Mouse (Mus musculus) intestine, embryonic 15.5 days (tissue): ENCODE results near the gene 1700037C18Rik. TPM values are rescaled to one million over a fixed set of nuclear protein-coding genes. Genes with fewer than 3 reads are reported as not detected.

Source experiments
- ATAC-seq: fragments of 200-750 bp; cut with Nextera tagmentation; 2 replicates; pipeline ENCODE4 v1.8.0; 2017; ENCODE audit warnings: moderate TSS enrichment, moderate library complexity
- H3K27ac ChIP-seq: fragments of 300-500 bp; sonication (generic); 2 replicates; pipeline ENCODE4 v1.5.1; 2015; ENCODE audit warnings: mild to moderate bottlenecking, inconsistent platforms
- H3K27me3 ChIP-seq: fragments of 300-500 bp; sonication (generic); replicated peaks from 2 replicates; pipeline ENCODE4 v1.6.1; 2015; ENCODE audit warnings: inconsistent platforms
- H3K36me3 ChIP-seq: fragments of 300-500 bp; sonication (generic); 2 replicates; pipeline ENCODE4 v1.6.1; 2015; ENCODE audit warnings: inconsistent platforms
- H3K4me1 ChIP-seq: fragments of 300-500 bp; sonication (generic); replicated peaks from 2 replicates; pipeline ENCODE4 v1.6.1; 2015; ENCODE audit warnings: inconsistent platforms
- H3K4me2 ChIP-seq: fragments of 300-500 bp; sonication (generic); replicated peaks from 2 replicates; pipeline ENCODE4 v1.6.1; 2015; ENCODE audit warnings: mild to moderate bottlenecking, inconsistent platforms
- H3K4me3 ChIP-seq: fragments of 300-500 bp; sonication (generic); replicated peaks from 2 replicates; pipeline ENCODE4 v1.5.1; 2015; ENCODE audit warnings: inconsistent platforms
- H3K9ac ChIP-seq: fragments of 300-500 bp; sonication (generic); 2 replicates; pipeline ENCODE4 v1.6.1; 2015; ENCODE audit warnings: inconsistent platforms
- H3K9me3 ChIP-seq: fragments of 300-500 bp; sonication (generic); 2 replicates; pipeline ENCODE4 v1.6.1; 2016; ENCODE audit warnings: inconsistent platforms
- WGBS: fragments of 180-500 bp; shearing (Covaris S2); methylation state at CpG from one replicate; pipeline ENCODE4 v1.1.7; 2015; 5-methylcytosine and 5-hydroxymethylcytosine counted together
- polyA plus RNA-seq: library from polyadenylated mRNA; unstranded; fragments of >200 nt; fragmentation: Nextera tagmentation; extraction: Ambion mirVana; gene quantifications from 2 replicates; pipeline ENCODE4 v1.2.1, GENCODE M21; 2015

The 1700037C18Rik gene
- 5.0 and 6.2 TPM in 2 replicates for polyA plus RNA-seq

DNA sequence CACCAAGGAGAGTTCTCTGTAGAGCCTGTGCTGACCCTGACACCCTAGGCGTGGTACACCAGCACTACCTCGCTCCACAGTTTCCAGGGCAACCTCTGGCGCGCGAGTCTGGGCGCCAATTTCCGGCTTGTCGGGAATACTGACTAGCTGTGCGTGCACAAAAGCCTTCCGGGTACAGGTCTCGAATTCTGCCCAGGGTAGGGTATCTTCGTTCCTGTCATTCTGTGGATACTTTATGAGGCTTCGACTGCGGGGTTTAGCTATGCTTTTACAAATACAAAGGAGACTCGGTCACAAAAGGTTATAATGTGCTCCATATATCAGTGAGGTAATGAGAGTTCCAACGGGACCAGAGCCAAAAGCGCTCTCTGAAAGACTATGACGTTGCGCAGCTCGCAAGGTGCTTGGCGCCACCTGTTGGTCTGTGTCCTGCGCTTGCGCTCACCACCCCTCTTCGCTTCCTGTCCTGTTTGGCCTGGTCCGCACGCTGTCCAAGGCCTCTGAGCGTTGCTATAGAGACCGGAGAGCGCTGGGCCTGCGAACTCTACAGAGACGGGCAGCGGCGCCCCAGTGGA, at the start of gene 1700037C18Rik, which contains the start of gene Cluap1:
Gene 1700037C18Rik, minus strand, starts transcription at position 153 of the 575 bp plus-strand sequence.
Gene Cluap1, plus strand, starts transcription at position 265 of the 575 bp plus-strand sequence.
- H3K36me3 ChIP-seq: peaks cover 14% of the 10 kb centered on the region; the same call in 1 of the 2 replicates
- peak; percentile 99 for ATAC-seq

DNA sequence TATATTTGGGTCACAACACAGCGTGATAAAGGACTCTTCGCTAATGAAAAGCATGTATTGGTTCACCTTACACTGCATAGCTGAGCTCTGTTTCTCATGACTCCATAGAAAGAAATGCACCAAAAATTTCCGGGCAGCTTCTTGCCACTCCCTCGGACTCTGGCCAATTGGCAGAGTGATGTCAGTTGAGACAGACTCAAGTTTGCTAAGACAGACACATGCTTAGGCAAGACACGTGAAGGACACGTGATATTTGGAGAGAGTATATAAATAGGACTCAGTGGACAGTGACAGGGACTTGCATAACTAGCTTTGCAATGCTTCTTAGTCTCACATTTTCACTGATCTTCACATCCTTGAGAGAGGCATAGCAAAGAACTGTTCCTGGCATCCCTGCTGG, 47.9 kb upstream of the 1700037C18Rik start:
- WGBS: 82% methylated on average over 6 of the region's 6 CpGs

More for the DNA sequence above, at the start of gene 1700037C18Rik, which contains the start of gene Cluap1:
- H3K9me3 ChIP-seq: no peaks in the 10 kb centered on the region
- H3K4me3 ChIP-seq: peak within 1 kb of the TSS; percentile 57
- H3K9ac ChIP-seq: peak within 1 kb of the TSS; percentile 51
- WGBS: under 1% methylated on average over 33 of the region's 33 CpGs
- H3K27me3 ChIP-seq: no peaks in the 10 kb centered on the region
- H3K4me1 ChIP-seq: 0 out of 2 replicates have a peak, but pooled peaks cover 3% of the 10 kb centered on the region
- H3K27ac ChIP-seq: peak within 1 kb of the TSS; percentile 52
- peak within 1 kb of the TSS; percentile 78 for H3K4me2 ChIP-seq

DNA sequence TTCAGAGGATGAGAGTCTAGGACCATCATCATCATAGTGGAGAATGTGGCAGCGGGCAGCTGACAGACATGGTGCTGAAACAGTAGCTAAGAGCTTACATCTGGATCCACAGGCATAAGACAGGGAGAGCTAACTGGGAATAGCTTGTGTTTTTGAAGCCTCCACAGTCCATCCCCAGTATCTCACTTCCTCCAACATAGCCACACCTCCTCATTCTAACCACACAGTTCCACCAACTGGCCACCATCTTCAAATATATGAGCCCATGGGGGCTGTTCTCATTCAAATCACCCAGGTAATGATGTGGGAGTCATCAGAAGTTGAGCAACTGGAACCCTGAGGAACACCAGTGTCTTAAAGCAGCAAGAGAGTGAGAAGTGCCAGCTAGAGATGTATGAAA, 42.7 kb upstream of the 1700037C18Rik start:
- H3K9me3 ChIP-seq: no peaks in the 10 kb centered on the region
- no peak for ATAC-seq
- no peak overlapping the region for H3K4me3 ChIP-seq
- no peak overlapping the region for H3K4me2 ChIP-seq
- no peaks in the 10 kb centered on the region for H3K4me1 ChIP-seq
- no peaks in the 10 kb centered on the region for H3K36me3 ChIP-seq
- no peaks in the 10 kb centered on the region for H3K27me3 ChIP-seq
- H3K9ac ChIP-seq: no peak overlapping the region
- H3K27ac ChIP-seq: no peak overlapping the region
- 86% methylated on average over 1 of the region's 1 CpGs for WGBS

More for the DNA sequence above, 47.9 kb upstream of the 1700037C18Rik start:
- Histone ChIP-seq H3K27me3 (no peaks in the 10 kb centered on the region), H3K36me3 (no peaks in the 10 kb centered on the region), H3K9ac (no peak overlapping the region), H3K9me3 (no peaks in the 10 kb centered on the region), H3K4me2 (no peak overlapping the region), H3K4me1 (no peaks in the 10 kb centered on the region), H3K4me3 (no peak overlapping the region), H3K27ac (no peak overlapping the region)
- ATAC-seq: no peak

DNA sequence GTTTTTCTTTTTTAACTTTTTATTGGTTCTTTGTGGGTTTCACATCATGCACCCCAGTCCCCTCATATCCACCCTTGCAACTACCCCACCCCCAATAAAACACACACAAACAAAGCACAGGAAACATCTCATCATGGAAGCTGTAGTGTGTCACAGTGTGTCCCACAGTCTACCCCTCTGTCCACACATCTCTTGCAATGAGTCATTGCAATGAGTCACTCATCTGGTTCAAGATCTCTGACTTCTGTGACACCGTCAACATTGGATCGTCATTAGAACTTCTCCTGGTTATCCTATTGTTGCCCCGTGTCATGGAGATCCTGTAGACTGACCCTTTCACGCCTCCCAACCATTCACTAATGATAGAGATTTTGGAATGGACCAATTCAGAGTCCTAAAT, 26.2 kb upstream of the 1700037C18Rik start:
- no peak overlapping the region for H3K27ac ChIP-seq
- no peaks in the 10 kb centered on the region for H3K9me3 ChIP-seq
- H3K4me3 ChIP-seq: no peak overlapping the region
- ATAC-seq: no peak
- no peaks in the 10 kb centered on the region for H3K27me3 ChIP-seq
- H3K36me3 ChIP-seq: peaks cover 20% of the 10 kb centered on the region
- no peak overlapping the region for H3K9ac ChIP-seq
- H3K4me2 ChIP-seq: no peak overlapping the region
- 90% methylated on average over 4 of the region's 4 CpGs for WGBS
- no peaks in the 10 kb centered on the region for H3K4me1 ChIP-seq

DNA sequence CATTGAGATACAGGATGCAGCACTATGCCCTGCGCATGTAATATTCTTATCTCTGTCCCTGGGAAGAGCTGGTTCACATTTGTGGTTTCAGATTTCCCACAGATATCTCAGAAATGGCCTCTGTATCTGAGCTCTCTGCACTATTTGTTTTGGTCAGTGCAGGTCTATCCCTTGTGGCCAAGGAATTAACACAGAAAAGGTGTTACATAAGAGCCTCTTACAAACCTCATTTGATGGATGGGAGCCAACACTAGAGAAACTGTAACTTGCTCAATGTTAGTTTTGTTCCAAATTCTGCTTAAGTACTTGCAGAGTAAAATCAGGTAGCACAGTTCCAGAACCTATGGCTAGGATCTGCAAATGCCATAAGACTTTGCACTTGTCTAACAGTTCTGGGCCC, 25.6 kb upstream of the 1700037C18Rik start:
- Histone ChIP-seq H3K36me3 (peaks cover 18% of the 10 kb centered on the region), H3K9ac (no peak overlapping the region)

DNA sequence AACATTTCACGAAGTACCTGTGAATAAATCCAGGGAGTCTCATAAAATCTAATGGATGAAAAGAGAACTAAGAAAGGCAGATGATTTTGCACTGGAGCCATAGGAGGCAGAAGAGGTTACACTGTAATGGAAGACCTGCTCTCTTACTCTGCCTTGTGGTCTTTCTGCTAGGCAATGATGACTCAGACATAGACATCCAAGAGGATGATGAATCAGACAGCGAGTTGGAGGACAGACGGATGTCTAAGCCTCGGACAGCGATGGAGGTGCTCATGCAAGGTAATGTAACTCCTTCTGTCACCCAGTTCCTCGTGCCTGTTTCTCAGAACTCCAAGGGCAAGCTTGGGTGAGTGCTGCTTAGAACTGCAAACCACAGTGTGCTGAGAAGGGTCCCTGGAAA, 25.0 kb upstream of the 1700037C18Rik start:
- Histone ChIP-seq H3K4me3 (no peak overlapping the region), H3K27me3 (no peaks in the 10 kb centered on the region), H3K9me3 (no peaks in the 10 kb centered on the region), H3K9ac (no peak overlapping the region), H3K4me2 (no peak overlapping the region), H3K4me1 (no peaks in the 10 kb centered on the region), H3K27ac (no peak overlapping the region), H3K36me3 (peaks cover 12% of the 10 kb centered on the region)
- WGBS: 89% methylated on average over 6 of the region's 6 CpGs
- no peak for ATAC-seq

More for the DNA sequence above, 25.6 kb upstream of the 1700037C18Rik start:
- 96% methylated on average over 1 of the region's 1 CpGs for WGBS
- no peak overlapping the region for H3K4me2 ChIP-seq
- no peaks in the 10 kb centered on the region for H3K4me1 ChIP-seq
- no peak for ATAC-seq
- H3K9me3 ChIP-seq: no peaks in the 10 kb centered on the region
- no peak overlapping the region for H3K27ac ChIP-seq
- H3K27me3 ChIP-seq: no peaks in the 10 kb centered on the region
- H3K4me3 ChIP-seq: no peak overlapping the region

DNA sequence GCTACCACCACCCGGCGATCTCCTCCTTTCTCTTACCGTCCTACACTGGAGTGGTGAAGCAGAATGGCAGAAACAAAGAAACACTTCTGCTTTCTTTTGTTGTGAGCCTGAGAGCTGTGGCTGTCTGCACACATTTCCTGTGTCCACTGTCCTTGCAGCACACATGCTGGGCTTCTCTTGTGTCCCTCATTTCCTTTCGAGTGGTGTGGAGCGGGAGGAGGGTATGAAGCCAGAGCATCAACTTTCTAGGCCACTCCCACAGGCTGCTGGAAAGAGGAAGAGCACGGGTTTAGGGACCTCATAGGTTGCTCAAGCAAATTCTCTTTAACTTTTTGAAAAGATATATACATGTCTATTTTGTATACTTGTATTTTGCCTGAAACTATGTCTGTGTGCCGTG, 20.7 kb upstream of the 1700037C18Rik start:
- H3K4me3 ChIP-seq: no peak overlapping the region
- no peaks in the 10 kb centered on the region for H3K27me3 ChIP-seq
- no peak overlapping the region for H3K4me2 ChIP-seq
- no peak overlapping the region for H3K9ac ChIP-seq
- H3K36me3 ChIP-seq: peaks cover 10% of the 10 kb centered on the region
- H3K4me1 ChIP-seq: no peaks in the 10 kb centered on the region
- WGBS: 71% methylated on average over 7 of the region's 7 CpGs
- no peaks in the 10 kb centered on the region for H3K9me3 ChIP-seq
- no peak overlapping the region for H3K27ac ChIP-seq
- ATAC-seq: no peak

DNA sequence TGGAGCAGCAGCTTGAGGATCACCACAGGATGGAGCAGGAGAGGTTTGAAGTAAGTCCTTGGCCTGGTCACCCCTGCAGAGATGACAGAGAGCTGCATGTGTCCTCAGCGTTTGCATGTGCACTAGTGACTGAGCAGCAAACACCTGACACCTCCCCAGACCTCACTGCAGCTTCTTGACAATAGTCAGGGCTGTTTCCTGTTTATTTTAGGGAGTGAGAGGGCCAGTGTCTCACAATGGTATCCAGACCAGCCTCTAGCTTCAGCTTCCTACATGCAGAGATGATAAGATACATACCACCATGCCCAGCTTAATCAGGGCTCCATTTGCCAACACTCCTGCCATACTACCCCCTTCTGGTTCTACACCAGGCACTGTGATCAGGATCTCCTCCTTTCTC, 20.1 kb upstream of the 1700037C18Rik start:
- Histone ChIP-seq H3K27ac (no peak overlapping the region), H3K9ac (no peak overlapping the region), H3K4me3 (no peak overlapping the region), H3K27me3 (no peaks in the 10 kb centered on the region), H3K4me2 (no peak overlapping the region), H3K4me1 (no peaks in the 10 kb centered on the region), H3K9me3 (no peaks in the 10 kb centered on the region), H3K36me3 (peaks cover 13% of the 10 kb centered on the region)
- no peak for ATAC-seq
- WGBS: 20% methylated on average over 1 of the region's 1 CpGs

DNA sequence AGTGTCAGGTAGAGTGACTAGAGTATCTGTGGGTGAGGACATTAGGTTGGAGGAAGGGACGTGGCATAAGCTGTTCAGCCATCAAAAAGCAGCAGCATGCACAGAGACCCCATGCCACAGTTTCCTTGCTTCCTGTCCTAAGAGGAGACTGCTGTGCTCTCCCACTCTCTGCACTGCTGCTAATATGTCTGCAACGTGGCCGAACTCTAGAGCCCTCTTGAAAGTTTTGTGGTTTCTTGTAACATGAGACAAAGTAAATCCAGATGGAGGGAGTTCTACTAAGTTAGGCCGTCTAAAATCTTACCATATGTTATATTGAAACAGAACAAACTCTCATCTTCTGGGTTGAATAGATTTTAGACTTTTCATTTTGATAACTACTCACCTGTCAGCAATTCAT, 15.5 kb upstream of the 1700037C18Rik start:
- Histone ChIP-seq H3K36me3 (peaks cover 13% of the 10 kb centered on the region), H3K4me3 (no peak overlapping the region), H3K4me2 (no peak overlapping the region), H3K4me1 (no peaks in the 10 kb centered on the region), H3K9ac (no peak overlapping the region), H3K9me3 (no peaks in the 10 kb centered on the region), H3K27ac (no peak overlapping the region), H3K27me3 (no peaks in the 10 kb centered on the region)
- no peak for ATAC-seq
- WGBS: 83% methylated on average over 4 of the region's 4 CpGs

DNA sequence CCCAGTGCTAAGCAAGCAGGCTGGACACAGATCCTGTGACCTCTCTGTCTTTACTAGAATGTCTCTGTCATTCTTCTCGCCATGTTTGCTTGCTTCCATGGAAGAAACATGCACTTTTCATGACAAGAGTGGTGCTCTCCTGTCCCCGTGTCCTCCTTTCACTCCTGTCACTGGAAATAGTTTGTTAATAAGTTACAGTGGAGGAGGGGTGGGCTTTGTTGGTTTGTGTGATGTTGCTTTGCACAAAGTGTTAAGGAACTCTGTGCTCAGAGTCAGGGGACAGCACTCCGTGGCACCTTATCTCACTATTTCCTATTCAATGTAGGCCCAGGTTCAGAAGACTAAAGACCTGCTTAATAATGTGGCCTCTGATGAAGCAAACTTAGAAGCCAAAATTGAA, 15.0 kb upstream of the 1700037C18Rik start:
- no peak overlapping the region for H3K27ac ChIP-seq
- H3K27me3 ChIP-seq: no peaks in the 10 kb centered on the region
- H3K9me3 ChIP-seq: no peaks in the 10 kb centered on the region
- peaks cover 13% of the 10 kb centered on the region for H3K36me3 ChIP-seq
- no peak overlapping the region for H3K4me3 ChIP-seq
- 90% methylated on average over 3 of the region's 3 CpGs for WGBS
- no peak for ATAC-seq
- no peaks in the 10 kb centered on the region for H3K4me1 ChIP-seq
- no peak overlapping the region for H3K9ac ChIP-seq
- no peak overlapping the region for H3K4me2 ChIP-seq

DNA sequence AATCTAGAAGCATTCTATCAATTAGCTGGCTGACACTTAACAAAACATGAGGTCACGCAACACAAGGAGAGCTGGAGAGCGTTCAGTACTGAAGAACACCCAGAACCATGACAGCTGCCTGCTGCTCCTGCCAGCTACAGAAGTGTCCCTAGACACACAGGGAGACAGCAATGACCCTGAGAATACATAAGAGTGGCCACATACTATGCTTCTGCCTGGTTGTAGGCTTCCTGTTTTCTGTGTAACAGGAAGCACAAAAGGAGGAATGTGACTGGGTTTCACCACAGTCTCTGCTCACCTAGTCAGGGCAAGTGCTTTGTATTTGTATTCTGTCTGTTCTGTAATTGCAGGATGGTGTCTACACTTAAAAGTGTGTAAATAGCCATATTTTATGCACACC, 12.3 kb upstream of the 1700037C18Rik start:
- H3K36me3 ChIP-seq: peaks cover 13% of the 10 kb centered on the region
- no peak overlapping the region for H3K4me2 ChIP-seq
- no peak for ATAC-seq
- H3K27me3 ChIP-seq: no peaks in the 10 kb centered on the region
- WGBS: 95% methylated on average over 2 of the region's 2 CpGs
- no peaks in the 10 kb centered on the region for H3K9me3 ChIP-seq
- H3K9ac ChIP-seq: no peak overlapping the region
- no peaks in the 10 kb centered on the region for H3K4me1 ChIP-seq
- H3K4me3 ChIP-seq: no peak overlapping the region
- no peak overlapping the region for H3K27ac ChIP-seq

DNA sequence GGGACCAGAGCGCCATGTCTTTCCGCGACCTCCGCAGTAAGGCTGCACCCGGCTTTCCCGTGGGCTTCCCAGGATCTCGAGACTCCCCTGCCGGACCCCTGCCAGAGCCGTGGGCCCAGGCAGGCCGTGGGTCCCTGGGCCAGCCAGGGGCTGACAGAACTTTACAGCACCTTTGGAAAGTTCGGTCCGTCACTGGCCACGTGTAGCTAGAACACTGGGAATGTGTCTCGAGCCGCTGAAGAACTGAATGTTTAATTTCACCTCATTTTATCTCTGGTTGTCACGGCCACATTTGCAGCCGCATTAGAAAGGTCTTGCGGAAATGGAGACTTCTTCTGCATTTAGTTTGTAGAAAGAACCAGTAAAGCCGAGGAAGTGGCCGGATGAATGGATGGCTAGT, 629 bp upstream of the 1700037C18Rik start:
- Histone ChIP-seq H3K9me3 (no peaks in the 10 kb centered on the region), H3K9ac (peak overlapping the region; percentile 51), H3K27ac (peak overlapping the region; percentile 29; the same call in 1 of the 2 replicates), H3K36me3 (peaks cover 12% of the 10 kb centered on the region; the same call in 1 of the 2 replicates), H3K4me1 (0 out of 2 replicates have a peak, but pooled peaks cover 3% of the 10 kb centered on the region), H3K4me3 (peak overlapping the region; percentile 57), H3K27me3 (no peaks in the 10 kb centered on the region), H3K4me2 (peak overlapping the region; percentile 78)
- no peak for ATAC-seq
- 4% methylated on average over 20 of the region's 20 CpGs for WGBS

DNA sequence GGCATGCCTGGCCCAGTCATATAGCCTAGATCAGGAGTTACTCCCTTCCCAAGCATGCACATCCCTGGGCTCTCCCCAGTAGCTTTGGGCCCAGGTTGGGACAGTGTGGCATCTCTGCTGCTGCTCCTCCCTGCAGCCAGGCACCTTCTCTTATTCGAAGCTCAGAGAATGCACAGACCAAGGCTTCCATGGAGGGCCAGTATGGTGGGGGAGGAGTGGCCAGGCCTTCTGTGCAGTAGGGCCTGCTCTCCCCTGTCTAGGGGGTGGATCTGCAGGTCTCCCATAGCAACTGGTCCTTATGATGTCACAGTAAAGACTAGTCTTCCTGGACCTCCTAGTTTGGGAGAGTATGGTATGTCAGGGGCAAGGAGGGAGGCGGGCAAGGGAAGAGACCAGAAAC, 1.0 kb downstream of the 1700037C18Rik start:
- H3K9ac ChIP-seq: no peak overlapping the region
- H3K4me3 ChIP-seq: no peak overlapping the region
- H3K27ac ChIP-seq: no peak overlapping the region
- H3K4me2 ChIP-seq: no peak overlapping the region
- 0 out of 2 replicates have a peak, but pooled peaks cover 3% of the 10 kb centered on the region for H3K4me1 ChIP-seq
- H3K36me3 ChIP-seq: peaks cover 16% of the 10 kb centered on the region; the same call in 1 of the 2 replicates
- H3K9me3 ChIP-seq: no peaks in the 10 kb centered on the region
- 78% methylated on average over 2 of the region's 2 CpGs for WGBS
- no peaks in the 10 kb centered on the region for H3K27me3 ChIP-seq
- ATAC-seq: no peak
